Mouse (Mus musculus) heart, embryonic 16.5 days (tissue): ENCODE data around the gene Hist1h4m. TPM values are rescaled to one million over a fixed set of nuclear protein-coding genes. Genes with fewer than 3 reads are reported as not detected.
"Not testable (repeated sequence)": the region's sequence is repeated elsewhere in the genome, so short reads cannot be mapped to it uniquely, and the experiment has no call there.

Source experiments
- ATAC-seq: fragments of 200-750 bp; cut with Nextera tagmentation; replicated peaks from 2 replicates; pipeline ENCODE4 v1.8.0; 2017; ENCODE audit warnings: moderate number of reproducible peaks; ENCODE audit not compliant: insufficient read depth, low FRiP score; ENCODE audit errors: extremely low read depth
- H3K27ac ChIP-seq: fragments of 300-500 bp; sonication (generic); 2 replicates; pipeline ENCODE4 v1.5.1; 2014; ENCODE audit warnings: mild to moderate bottlenecking, low read length, control low read depth, moderate library complexity
- H3K27me3 ChIP-seq: fragments of 300-500 bp; sonication (generic); 2 replicates; pipeline ENCODE4 v1.6.1; 2014; ENCODE audit warnings: low read length, mixed read lengths; ENCODE audit not compliant: control insufficient read depth, insufficient read depth
- H3K36me3 ChIP-seq: fragments of 300-500 bp; sonication (generic); 2 replicates; pipeline ENCODE4 v1.6.1; 2014; ENCODE audit not compliant: control insufficient read depth, insufficient read depth
- H3K4me1 ChIP-seq: fragments of 300-500 bp; sonication (generic); 2 replicates; pipeline ENCODE4 v1.6.1; 2014; ENCODE audit warnings: low read length, mixed read lengths; ENCODE audit not compliant: control insufficient read depth, insufficient read depth
- H3K4me2 ChIP-seq: fragments of 300-500 bp; sonication (generic); 2 replicates; pipeline ENCODE4 v1.6.1; 2014; ENCODE audit warnings: low read depth, mild to moderate bottlenecking, control low read depth, low read length
- H3K4me3 ChIP-seq: fragments of 300-500 bp; sonication (generic); 2 replicates; pipeline ENCODE4 v1.5.1; 2014; ENCODE audit warnings: mild to moderate bottlenecking, control low read depth, low read length
- H3K9ac ChIP-seq: fragments of 300-500 bp; sonication (generic); 2 replicates; pipeline ENCODE4 v1.6.1; 2014; ENCODE audit warnings: low read length, control low read depth
- H3K9me3 ChIP-seq: fragments of 300-500 bp; sonication (generic); replicated peaks from 2 replicates; pipeline ENCODE4 v1.6.1; 2016; ENCODE audit warnings: low read length; ENCODE audit not compliant: control insufficient read depth
- WGBS: fragments of 180-500 bp; shearing (Covaris S2); extraction: QIAGEN DNeasy Blood & Tissue Kit; methylation state at CpG from one replicate; pipeline ENCODE4 v1.1.7; 2014; 5-methylcytosine and 5-hydroxymethylcytosine counted together
- polyA plus RNA-seq: library from polyadenylated mRNA; unstranded; fragments of >200 nt; fragmentation: Nextera tagmentation; extraction: Ambion mirVana; gene quantifications from 2 replicates; pipeline ENCODE4 v1.2.1, GENCODE M21; 2015

Hist1h4m gene
- polyA plus RNA-seq, 1 experiment from 2014 or later, result not detected

- H3K4me2 ChIP-seq, ATAC-seq, H3K4me3 ChIP-seq: not testable (repeated sequence)
These were observed 8.5 kb upstream of the Hist1h4m start for GRCm38 (mm10) chr13:21803058-21803457.

GRCm38 (mm10) chr13:21810073-21810472 lies 1.5 kb upstream of the Hist1h4m start, which contains the start of the genes Hist1h2bq and Hist1h2ao:
Gene Hist1h2bq, minus strand, starts transcription at chr13:21810197.
Gene Hist1h2ao, plus strand, starts transcription at chr13:21810465.
- ATAC-seq, result peak; percentile 94
- not testable (repeated sequence) for H3K36me3 ChIP-seq
- WGBS, result no CpG with 5 or more reads among the region's 23 CpGs

More at GRCm38 (mm10) chr13:21803058-21803457, 8.5 kb upstream of the Hist1h4m start:
- not testable (repeated sequence) for H3K4me1 ChIP-seq, H3K27me3 ChIP-seq, H3K9me3 ChIP-seq, H3K36me3 ChIP-seq, H3K9ac ChIP-seq, H3K27ac ChIP-seq
- no CpG with 5 or more reads among the region's 4 CpGs for WGBS

GRCm38 (mm10) chr13:21811074-21811473 lies 472 bp upstream of the Hist1h4m start:
- not testable (repeated sequence) for H3K4me1 ChIP-seq, H3K27ac ChIP-seq, H3K9ac ChIP-seq, H3K36me3 ChIP-seq, H3K9me3 ChIP-seq, ATAC-seq, H3K4me3 ChIP-seq, H3K4me2 ChIP-seq, H3K27me3 ChIP-seq
- no CpG with 5 or more reads among the region's 8 CpGs for WGBS

More at GRCm38 (mm10) chr13:21810073-21810472, 1.5 kb upstream of the Hist1h4m start, which contains the start of the genes Hist1h2bq and Hist1h2ao:
- H3K4me1 ChIP-seq, H3K9me3 ChIP-seq, H3K27me3 ChIP-seq, H3K9ac ChIP-seq, H3K27ac ChIP-seq, H3K4me3 ChIP-seq, H3K4me2 ChIP-seq: not testable (repeated sequence)

- H3K27me3 ChIP-seq, H3K9me3 ChIP-seq, H3K4me1 ChIP-seq, H3K9ac ChIP-seq, H3K36me3 ChIP-seq, H3K27ac ChIP-seq: not testable (repeated sequence)
- 2% methylated on average over 13 of the region's 14 CpGs for WGBS
- ATAC-seq, result peak; percentile 41
- H3K4me2 ChIP-seq, result peak overlapping the region; percentile 45; the same call in 1 of the 2 replicates
- 0 out of 2 replicates have a peak overlapping the region, but pooled peaks have one; percentile 14 for H3K4me3 ChIP-seq
These were observed 546 bp downstream of the Hist1h4m start for GRCm38 (mm10) chr13:21812092-21812491.

- not testable (repeated sequence) for H3K4me3 ChIP-seq, ATAC-seq, H3K9ac ChIP-seq, H3K27me3 ChIP-seq, H3K4me1 ChIP-seq, H3K4me2 ChIP-seq, H3K36me3 ChIP-seq, H3K9me3 ChIP-seq, H3K27ac ChIP-seq
- 83% methylated on average over 6 of the region's 16 CpGs for WGBS
These were observed 8.7 kb downstream of the Hist1h4m start for GRCm38 (mm10) chr13:21820082-21820890.

- Histone ChIP-seq H3K4me3 (no peak overlapping the region), H3K27me3 (no peaks in the 10 kb centered on the region), H3K36me3 (no peaks in the 10 kb centered on the region), H3K4me1 (no peaks in the 10 kb centered on the region), H3K9ac (no peak overlapping the region), H3K27ac (no peak overlapping the region), H3K4me2 (no peak overlapping the region), H3K9me3 (no peaks in the 10 kb centered on the region)
- WGBS, result 76% methylated on average over 3 of the region's 3 CpGs
- ATAC-seq, result no peak
These were observed 17.0 kb downstream of the Hist1h4m start for GRCm38 (mm10) chr13:21828511-21828910.

- Histone ChIP-seq H3K9me3 (no peaks in the 10 kb centered on the region), H3K4me1 (no peaks in the 10 kb centered on the region), H3K27me3 (no peaks in the 10 kb centered on the region), H3K9ac (no peak overlapping the region), H3K27ac (no peak overlapping the region), H3K36me3 (no peaks in the 10 kb centered on the region), H3K4me2 (no peak overlapping the region), H3K4me3 (no peak overlapping the region)
- WGBS, result 86% methylated on average over 10 of the region's 10 CpGs
- no peak for ATAC-seq
These were observed 18.8 kb downstream of the Hist1h4m start for GRCm38 (mm10) chr13:21830344-21830743.

- 0 out of 2 replicates have a peak within 1 kb of the TSS, but pooled peaks have one; percentile 21 for H3K4me3 ChIP-seq
- H3K4me1 ChIP-seq, H3K27me3 ChIP-seq, H3K9ac ChIP-seq, H3K9me3 ChIP-seq, H3K36me3 ChIP-seq, H3K27ac ChIP-seq: not testable (repeated sequence)
- WGBS, result under 1% methylated on average over 25 of the region's 58 CpGs
- peak within 1 kb of the TSS; percentile 36; the same call in 1 of the 2 replicates for H3K4me2 ChIP-seq
- peak; percentile 80 for ATAC-seq
These were observed 20.2 kb downstream of the Hist1h4m start, which contains the start of gene Hist1h4n for GRCm38 (mm10) chr13:21831418-21832394. Gene Hist1h4n, minus strand, starts transcription at chr13:21832196.
